Mouse (Mus musculus) Muller cell, postnatal 12 days (primary cell): ENCODE measurements around the gene Mapkapk5.

Experiments
- DNase-seq: peaks from one replicate; pipeline ENCODE4 v3.0.0-alpha.2; 2015; ENCODE audit errors: inconsistent ontology term

Gene Mapkapk5

GRCm38 (mm10) chr5:121500719-121501118, 45.0 kb downstream of the Mapkapk5 start:
- DNase-seq: no peak

GRCm38 (mm10) chr5:121493305-121493704, 52.4 kb downstream of the Mapkapk5 start:
- no peak for DNase-seq

GRCm38 (mm10) chr5:121484801-121485200, 60.9 kb downstream of the Mapkapk5 start:
- no peak for DNase-seq

GRCm38 (mm10) chr5:121477680-121478079, 68.0 kb downstream of the Mapkapk5 start:
- peak; percentile 29 for DNase-seq

- no peak for DNase-seq
Measured at GRCm38 (mm10) chr5:121476040-121476439, 69.7 kb downstream of the Mapkapk5 start.
